Mouse (Mus musculus) lung, adult 2 months (tissue): ENCODE measurements around the gene Gm27029.

ENCODE experiments used
- CTCF ChIP-seq: fragments of 200-500 bp; IDR thresholded peaks from 2 replicates; pipeline ENCODE4 v1.5.1; 2011; ENCODE audit warnings: mild to moderate bottlenecking, low read length, control low read depth; ENCODE audit not compliant: insufficient read depth
- POLR2A ChIP-seq: fragments of 200-500 bp; IDR thresholded peaks from 2 replicates; pipeline ENCODE4 v1.6.1; 2011; ENCODE audit warnings: low read depth, mild to moderate bottlenecking, control low read depth, low read length, borderline replicate concordance; ENCODE audit errors: extremely low read depth

DNA sequence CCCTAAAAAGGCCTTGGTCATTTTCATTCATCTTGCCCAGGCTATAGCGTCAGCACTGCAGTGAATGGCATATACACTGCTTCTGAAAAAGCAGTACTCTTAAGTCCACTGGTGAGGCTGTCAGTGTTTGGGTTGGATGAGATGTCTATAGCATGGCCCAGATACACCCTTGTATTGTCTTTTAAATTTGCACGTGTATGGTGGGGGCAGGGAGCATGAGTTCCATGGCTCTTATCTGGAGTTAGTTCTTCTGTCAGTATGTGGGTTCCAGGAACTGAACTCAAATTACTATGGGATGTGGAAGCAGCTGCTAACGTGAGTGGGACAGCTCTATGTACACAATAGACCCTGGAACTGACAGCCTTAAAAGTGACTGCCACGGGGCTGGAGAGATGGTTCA lies 11.2 kb upstream of the Gm27029 start:
- no peak for TF ChIP-seq CTCF
- no peak for TF ChIP-seq POLR2A
